Mouse (Mus musculus) lung, embryonic 14.5 days (tissue): ENCODE results near the gene Zc3h12a. TPM values are rescaled to one million over a fixed set of nuclear protein-coding genes. Genes with fewer than 3 reads are reported as not detected.

Source experiments
- ATAC-seq: fragments of 200-750 bp; cut with Nextera tagmentation; 2 replicates; pipeline ENCODE4 v1.8.0; 2017; ENCODE audit warnings: mild to moderate bottlenecking, moderate TSS enrichment, moderate library complexity; ENCODE audit not compliant: insufficient read depth
- DNase-seq: peaks from one replicate; pipeline ENCODE4 v3.0.0-alpha.2; 2015
- H3K27ac ChIP-seq: fragments of 300-500 bp; sonication (generic); 2 replicates; pipeline ENCODE4 v1.5.1; 2014; ENCODE audit warnings: low read depth, mild to moderate bottlenecking, moderate library complexity
- H3K27me3 ChIP-seq: fragments of 300-500 bp; sonication (generic); 2 replicates; pipeline ENCODE4 v1.6.1; 2014; ENCODE audit warnings: low read length, control low read depth; ENCODE audit not compliant: insufficient read depth
- H3K36me3 ChIP-seq: fragments of 300-500 bp; sonication (generic); 2 replicates; pipeline ENCODE4 v1.6.1; 2014; ENCODE audit warnings: control low read depth; ENCODE audit not compliant: insufficient read depth
- H3K4me1 ChIP-seq: fragments of 300-500 bp; sonication (generic); 2 replicates; pipeline ENCODE4 v1.6.1; 2014; ENCODE audit warnings: antibody characterized with exemption, control low read depth; ENCODE audit not compliant: insufficient read depth
- H3K4me2 ChIP-seq: fragments of 300-500 bp; sonication (generic); 2 replicates; pipeline ENCODE4 v1.6.1; 2014; ENCODE audit warnings: mild to moderate bottlenecking
- H3K4me3 ChIP-seq: fragments of 300-500 bp; sonication (generic); 2 replicates; pipeline ENCODE4 v1.5.1; 2014; ENCODE audit warnings: low read depth, low read length
- H3K9ac ChIP-seq: fragments of 300-500 bp; sonication (generic); 2 replicates; pipeline ENCODE4 v1.6.1; 2014
- H3K9me3 ChIP-seq: fragments of 300-500 bp; sonication (generic); 2 replicates; pipeline ENCODE4 v1.6.1; 2016; ENCODE audit warnings: low read depth, low read length, control low read depth
- CTCF ChIP-seq: IDR thresholded peaks from 2 replicates; pipeline ENCODE4 v1.5.1; 2016; ENCODE audit warnings: antibody characterized with exemption, low read depth
- WGBS: fragments of 180-500 bp; shearing (Covaris S2); extraction: QIAGEN DNeasy Blood & Tissue Kit; methylation state at CpG from one replicate; pipeline ENCODE4 v1.1.7; 2014; 5-methylcytosine and 5-hydroxymethylcytosine counted together
- polyA plus RNA-seq: library from polyadenylated mRNA; unstranded; fragments of >200 nt; fragmentation: Nextera tagmentation; extraction: Ambion mirVana; gene quantifications from 2 replicates; pipeline ENCODE4 v1.2.1, GENCODE M21; 2014

The Zc3h12a gene
- polyA plus RNA-seq, 1 experiment from 2014 or later = 0.42 TPM

DNA sequence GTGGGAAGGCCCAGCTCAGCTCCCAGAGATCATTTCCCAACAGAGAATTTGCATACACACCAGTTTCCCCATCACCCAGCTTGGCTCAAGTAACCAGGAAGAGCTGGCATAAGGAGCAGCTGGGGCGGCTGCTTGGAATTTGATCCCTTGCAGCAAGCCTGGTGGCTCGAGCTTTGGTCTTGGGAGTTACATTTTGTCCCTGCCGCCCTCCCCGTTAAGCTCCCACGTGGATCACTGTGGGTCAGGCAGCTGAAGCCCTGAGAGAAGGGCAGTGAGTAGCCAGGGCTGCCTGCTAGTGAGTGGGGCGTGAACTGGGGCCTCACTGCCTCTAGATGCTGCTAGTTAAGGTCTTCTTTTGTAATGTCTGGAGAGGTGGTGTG lies 11.9 kb downstream of the Zc3h12a start:
- Histone ChIP-seq H3K27me3 (no peaks in the 10 kb centered on the region), H3K9ac (no peak overlapping the region), H3K4me3 (no peak overlapping the region), H3K36me3 (no peaks in the 10 kb centered on the region; the same call in 1 of the 2 replicates), H3K4me1 (no peaks in the 10 kb centered on the region), H3K4me2 (no peak overlapping the region), H3K9me3 (no peaks in the 10 kb centered on the region), H3K27ac (no peak overlapping the region)
- TF ChIP-seq CTCF = no peak
- ATAC-seq (no peak), DNase-seq (peak; percentile 28)
- 30% methylated on average over 6 of the region's 6 CpGs for WGBS

DNA sequence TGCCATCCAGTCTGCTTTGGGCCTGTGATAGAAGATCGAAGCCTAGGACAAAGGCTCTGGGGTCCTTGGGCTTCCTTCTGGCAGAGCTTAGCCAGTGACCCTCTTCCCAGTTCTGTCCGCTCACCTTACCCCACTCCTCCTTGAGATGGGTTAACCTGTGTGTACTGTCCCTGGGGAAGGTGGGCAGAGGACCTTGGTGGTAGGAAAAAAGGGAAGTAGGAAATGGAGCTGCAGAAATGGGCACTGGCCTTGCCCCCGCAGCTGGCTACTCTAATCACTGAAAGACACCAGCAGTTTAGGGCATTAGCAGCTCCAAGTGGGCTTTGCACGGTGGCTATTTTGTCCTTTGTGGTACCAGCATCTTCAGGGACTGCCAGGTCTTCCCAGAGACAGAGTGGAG lies 12.6 kb downstream of the Zc3h12a start:
- Histone ChIP-seq H3K4me2 (no peak overlapping the region), H3K4me3 (no peak overlapping the region), H3K4me1 (no peaks in the 10 kb centered on the region), H3K9ac (no peak overlapping the region; the same call in 1 of the 2 replicates), H3K27ac (0 out of 2 replicates have a peak overlapping the region, but pooled peaks have one; percentile 10), H3K36me3 (peaks cover 1% of the 10 kb centered on the region; the same call in 1 of the 2 replicates), H3K27me3 (no peaks in the 10 kb centered on the region), H3K9me3 (no peaks in the 10 kb centered on the region)
- WGBS = 81% methylated on average over 4 of the region's 4 CpGs
- DNase-seq (no peak), ATAC-seq (no peak)
- TF ChIP-seq CTCF = no peak

DNA sequence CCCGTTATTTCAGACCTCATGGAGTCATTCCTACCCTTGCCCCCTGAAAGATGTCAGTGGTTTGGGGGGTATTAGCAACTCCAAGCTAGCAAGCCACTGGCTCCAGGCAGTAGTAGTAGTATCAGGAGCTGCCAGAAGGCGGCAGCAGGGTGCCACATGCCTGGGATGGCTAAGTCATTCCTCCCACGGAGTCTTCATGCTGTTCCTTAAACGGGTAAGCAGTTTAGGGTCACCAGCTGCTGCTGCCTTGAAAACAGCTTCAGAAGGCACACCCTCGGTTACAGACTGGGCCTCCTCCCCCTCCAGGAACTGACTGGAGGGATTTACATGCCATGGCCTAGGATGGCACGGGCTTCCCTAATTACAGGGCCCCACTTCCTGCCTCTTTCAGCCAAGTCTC lies 13.0 kb downstream of the Zc3h12a start:
- no peak overlapping the region; the same call in 1 of the 2 replicates for H3K9ac ChIP-seq
- ATAC-seq (peak; percentile 26; the same call in 1 of the 2 replicates), DNase-seq (peak; percentile 88)
- no peak overlapping the region for H3K4me3 ChIP-seq
- H3K9me3 ChIP-seq = no peaks in the 10 kb centered on the region
- H3K27ac ChIP-seq = 0 out of 2 replicates have a peak overlapping the region, but pooled peaks have one; percentile 10
- H3K4me2 ChIP-seq = no peak overlapping the region
- WGBS = 11% methylated on average over 6 of the region's 6 CpGs
- H3K27me3 ChIP-seq = no peaks in the 10 kb centered on the region
- peaks cover 6% of the 10 kb centered on the region; the same call in 1 of the 2 replicates for H3K36me3 ChIP-seq
- TF ChIP-seq CTCF = peak; percentile 81
- H3K4me1 ChIP-seq = no peaks in the 10 kb centered on the region

DNA sequence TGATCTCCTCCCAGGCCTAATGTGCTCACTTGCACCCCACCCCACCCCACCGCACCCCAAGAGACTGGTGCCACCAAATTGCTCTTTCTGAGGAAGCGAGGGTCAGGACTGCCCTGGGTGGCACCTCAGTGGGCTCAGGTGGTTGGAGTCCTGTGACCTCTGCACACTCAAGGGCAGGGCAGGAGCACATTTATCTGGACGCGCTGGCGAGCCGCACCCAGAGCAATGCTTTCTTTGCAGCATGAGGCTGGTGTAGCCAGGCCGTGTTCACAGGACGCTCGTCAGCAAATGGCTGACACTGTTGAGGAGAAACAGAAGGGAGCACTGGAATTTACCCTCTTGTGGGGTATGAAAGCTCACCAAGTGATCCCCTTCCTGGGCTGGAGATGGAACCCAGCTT lies 22.3 kb downstream of the Zc3h12a start:
- no peak overlapping the region for H3K4me3 ChIP-seq
- peaks cover 67% of the 10 kb centered on the region for H3K36me3 ChIP-seq
- H3K9me3 ChIP-seq = no peaks in the 10 kb centered on the region
- no peak for DNase-seq
- no peaks in the 10 kb centered on the region for H3K4me1 ChIP-seq
- TF ChIP-seq CTCF = no peak
- 92% methylated on average over 9 of the region's 9 CpGs for WGBS
- no peak overlapping the region for H3K4me2 ChIP-seq
- no peak overlapping the region for H3K9ac ChIP-seq
- H3K27ac ChIP-seq = no peak overlapping the region
- no peaks in the 10 kb centered on the region for H3K27me3 ChIP-seq
- ATAC-seq = no peak

DNA sequence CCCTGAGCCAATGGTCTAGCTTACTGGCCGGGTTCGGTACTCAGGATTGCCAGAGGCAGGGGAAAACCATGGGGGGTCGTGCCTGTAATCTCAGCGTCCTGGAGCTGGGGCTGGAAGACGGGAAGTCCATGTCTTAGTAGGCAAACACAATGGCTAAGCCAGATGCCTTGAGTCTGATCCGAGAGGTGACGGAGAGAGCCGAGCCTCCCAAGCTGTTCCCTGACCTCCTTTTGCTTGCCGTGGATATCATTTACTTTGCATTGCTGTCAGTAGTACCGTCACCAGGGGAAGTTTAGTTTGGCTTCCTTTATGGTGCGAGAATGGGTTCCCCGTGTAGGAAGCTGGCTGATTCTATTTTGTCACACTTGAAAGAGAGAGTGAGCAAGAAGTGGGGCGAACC lies 26.3 kb downstream of the Zc3h12a start:
- Histone ChIP-seq H3K9me3 (no peaks in the 10 kb centered on the region), H3K27ac (no peak overlapping the region), H3K9ac (no peak overlapping the region), H3K4me3 (no peak overlapping the region), H3K4me1 (no peaks in the 10 kb centered on the region), H3K4me2 (no peak overlapping the region), H3K36me3 (peaks cover 45% of the 10 kb centered on the region), H3K27me3 (no peaks in the 10 kb centered on the region)
- TF ChIP-seq CTCF = no peak
- WGBS = 71% methylated on average over 13 of the region's 13 CpGs
- DNase-seq = no peak
- no peak for ATAC-seq

DNA sequence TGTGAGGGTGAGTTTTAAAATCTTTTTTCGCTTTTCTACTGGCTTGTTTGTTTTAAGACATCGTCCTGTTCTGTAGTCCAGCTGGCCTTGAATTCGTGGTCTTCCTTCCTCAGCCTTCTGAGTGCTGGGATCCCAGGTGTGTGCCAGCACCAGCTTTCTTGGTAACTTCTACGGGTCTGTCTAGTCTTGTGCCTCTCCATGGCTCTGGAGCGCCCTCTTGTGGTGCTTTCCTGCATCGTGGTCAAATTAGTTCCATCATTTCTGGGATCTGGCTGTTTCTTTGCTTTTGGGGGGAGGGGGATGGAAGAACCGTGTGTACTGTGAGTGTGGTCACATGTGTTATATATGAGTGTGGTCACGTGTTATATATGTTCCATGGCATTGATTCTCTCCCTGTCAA lies 28.2 kb downstream of the Zc3h12a start:
- DNase-seq = peak; percentile 89
- WGBS = 9% methylated on average over 8 of the region's 8 CpGs
- Histone ChIP-seq H3K36me3 (peaks cover 26% of the 10 kb centered on the region), H3K9ac (no peak overlapping the region), H3K27me3 (no peaks in the 10 kb centered on the region), H3K4me2 (no peak overlapping the region), H3K4me3 (no peak overlapping the region), H3K27ac (no peak overlapping the region), H3K4me1 (no peaks in the 10 kb centered on the region), H3K9me3 (no peaks in the 10 kb centered on the region)
- ATAC-seq = peak; percentile 65
- peak; percentile 97 for TF ChIP-seq CTCF

DNA sequence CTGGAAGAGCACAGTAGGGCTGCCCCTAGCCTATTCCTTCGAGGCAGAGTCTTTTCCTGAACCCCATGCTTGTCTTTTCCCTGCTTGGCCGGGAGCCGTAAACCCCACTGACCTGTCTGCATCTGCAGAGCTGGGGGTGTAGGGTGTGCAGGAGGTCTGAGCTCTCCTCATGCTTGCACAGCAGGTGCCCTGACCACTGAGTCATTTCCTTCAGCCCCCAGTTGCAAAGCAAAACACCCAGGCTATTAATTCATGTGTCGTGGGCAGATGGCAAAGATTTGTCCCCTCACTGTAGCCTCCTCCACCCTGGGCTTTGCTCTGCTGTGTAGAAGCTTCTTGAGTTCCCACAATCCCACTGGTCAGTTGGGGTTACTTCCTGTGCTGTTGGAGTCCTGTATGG lies 30.2 kb downstream of the Zc3h12a start:
- no peak overlapping the region for H3K4me2 ChIP-seq
- H3K27ac ChIP-seq = no peak overlapping the region
- 80% methylated on average over 4 of the region's 4 CpGs for WGBS
- H3K9ac ChIP-seq = no peak overlapping the region
- ATAC-seq (no peak), DNase-seq (no peak)
- no peaks in the 10 kb centered on the region for H3K27me3 ChIP-seq
- H3K4me1 ChIP-seq = no peaks in the 10 kb centered on the region
- peaks cover 18% of the 10 kb centered on the region; the same call in 1 of the 2 replicates for H3K36me3 ChIP-seq
- no peak overlapping the region for H3K4me3 ChIP-seq
- TF ChIP-seq CTCF = no peak
- H3K9me3 ChIP-seq = no peaks in the 10 kb centered on the region

DNA sequence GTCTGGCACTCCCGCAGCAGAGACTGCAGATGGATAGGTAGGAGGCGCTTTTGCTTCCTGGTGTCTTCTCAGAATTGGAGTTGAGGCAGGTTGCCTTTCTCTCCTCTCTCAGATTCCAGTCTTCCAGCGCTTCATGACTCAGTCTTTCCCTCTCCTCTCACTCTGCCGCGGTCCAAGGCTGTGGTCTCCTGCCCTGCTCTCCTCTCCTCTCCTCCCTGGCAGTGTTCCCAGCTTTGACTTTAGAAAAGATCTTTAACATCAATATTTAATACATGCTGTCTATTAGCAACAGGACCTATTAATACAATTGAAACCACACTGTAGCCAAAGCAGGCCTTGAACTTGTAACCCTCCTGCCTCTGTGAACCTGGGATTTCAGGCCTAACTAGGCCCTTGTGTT lies 31.6 kb downstream of the Zc3h12a start:
- ATAC-seq (no peak), DNase-seq (no peak)
- Histone ChIP-seq H3K9me3 (no peaks in the 10 kb centered on the region), H3K4me3 (no peak overlapping the region), H3K4me1 (no peaks in the 10 kb centered on the region), H3K36me3 (peaks cover 19% of the 10 kb centered on the region), H3K9ac (no peak overlapping the region), H3K4me2 (no peak overlapping the region), H3K27ac (no peak overlapping the region), H3K27me3 (no peaks in the 10 kb centered on the region)
- 85% methylated on average over 5 of the region's 5 CpGs for WGBS
- TF ChIP-seq CTCF = no peak
